Mouse (Mus musculus) heart, embryonic 14.5 days (tissue): Measurements from ENCODE around the gene Snrpd2. TPM values are rescaled to one million over a fixed set of nuclear protein-coding genes. Genes with fewer than 3 reads are reported as not detected.

Source experiments
- ATAC-seq: fragments of 200-750 bp; cut with Nextera tagmentation; 2 replicates; pipeline ENCODE4 v1.8.0; 2017; ENCODE audit warnings: low read depth, moderate TSS enrichment; ENCODE audit not compliant: insufficient number of reproducible peaks, insufficient read depth, low FRiP score
- H3K27ac ChIP-seq, 2 experiments: fragments of 200-500 bp in 1 of 2; fragments of 300-500 bp in 1 of 2; sonication (generic) in 1 of 2; replicated peaks in 1 of 2; 2 replicates each; pipeline ENCODE4 v1.5.1; 2012 to 2014; ENCODE audit warnings: low read depth in 2 of 2, low read length in 2 of 2, control low read depth in 1 of 2, mild to moderate bottlenecking in 1 of 2, mixed read lengths in 1 of 2; ENCODE audit not compliant: control insufficient read depth in 1 of 2, insufficient read depth in 1 of 2
- H3K27me3 ChIP-seq: fragments of 300-500 bp; sonication (generic); 2 replicates; pipeline ENCODE4 v1.6.1; 2014; ENCODE audit warnings: mild to moderate bottlenecking, low read length, control low read depth; ENCODE audit not compliant: control insufficient read depth, insufficient read depth
- H3K36me3 ChIP-seq: fragments of 300-500 bp; sonication (generic); 2 replicates; pipeline ENCODE4 v1.6.1; 2014; ENCODE audit warnings: mild to moderate bottlenecking, control low read depth, low read length, mixed read lengths; ENCODE audit not compliant: control insufficient read depth, insufficient read depth
- H3K4me1 ChIP-seq, 2 experiments: fragments of 200-500 bp in 1 of 2; fragments of 300-500 bp in 1 of 2; sonication (generic) in 1 of 2; 2 replicates each; pipeline ENCODE4 v1.6.1; 2012 to 2014; ENCODE audit warnings: low read length in 2 of 2, control low read depth in 1 of 2, mixed read lengths in 1 of 2; ENCODE audit not compliant: control insufficient read depth in 2 of 2, insufficient read depth in 2 of 2
- H3K4me2 ChIP-seq: fragments of 300-500 bp; sonication (generic); 2 replicates; pipeline ENCODE4 v1.6.1; 2014; ENCODE audit warnings: mild to moderate bottlenecking, low read length
- H3K4me3 ChIP-seq, 2 experiments: fragments of 200-500 bp in 1 of 2; fragments of 300-500 bp in 1 of 2; sonication (generic) in 1 of 2; 2 replicates each; pipeline ENCODE4 v1.5.1; 2012 to 2014; ENCODE audit warnings: low read length in 2 of 2, mild to moderate bottlenecking in 2 of 2, control low read depth in 1 of 2, low read depth in 1 of 2, moderate library complexity in 1 of 2; ENCODE audit not compliant: control insufficient read depth in 1 of 2, insufficient read depth in 1 of 2
- H3K9ac ChIP-seq: fragments of 300-500 bp; sonication (generic); 2 replicates; pipeline ENCODE4 v1.6.1; 2014; ENCODE audit warnings: mild to moderate bottlenecking, low read length
- H3K9me3 ChIP-seq: fragments of 300-500 bp; sonication (generic); 2 replicates; pipeline ENCODE4 v1.6.1; 2016; ENCODE audit warnings: low read length, control low read depth; ENCODE audit not compliant: control insufficient read depth
- WGBS: fragments of 180-500 bp; shearing (Covaris S2); extraction: QIAGEN DNeasy Blood & Tissue Kit; methylation state at CpG from one replicate; pipeline ENCODE4 v1.1.7; 2014; 5-methylcytosine and 5-hydroxymethylcytosine counted together
- polyA plus RNA-seq: library from polyadenylated mRNA; unstranded; fragments of >200 nt; fragmentation: Nextera tagmentation; extraction: Ambion mirVana; gene quantifications from 2 replicates; pipeline ENCODE4 v1.2.1, GENCODE M21; 2014

Gene Snrpd2
- polyA plus RNA-seq, 1 experiment from 2014 or later, result 111 TPM

- H3K9ac ChIP-seq, result no peak overlapping the region
- H3K4me2 ChIP-seq, result no peak overlapping the region
- peaks cover 8 to 18% of the 10 kb centered on the region in 2 experiments; a peak in 3 of 4 replicates for H3K4me1 ChIP-seq
- peaks cover 8% of the 10 kb centered on the region; the same call in 1 of the 2 replicates for H3K9me3 ChIP-seq
- no peaks in the 10 kb centered on the region for H3K27me3 ChIP-seq
- H3K27ac ChIP-seq, result no peak overlapping the region
- H3K36me3 ChIP-seq, result no peaks in the 10 kb centered on the region
- 0 out of 4 replicates have a peak overlapping the region, but pooled peaks of 1 of the 2 experiments have one; percentile 75 for H3K4me3 ChIP-seq
- no peak for ATAC-seq
- 92% methylated on average over 8 of the region's 8 CpGs for WGBS
These were observed 30.4 kb upstream of the Snrpd2 start for GRCm38 (mm10) chr7:19119083-19119482.

GRCm38 (mm10) chr7:19119631-19120429 lies 29.7 kb upstream of the Snrpd2 start, which contains the start of gene Fbxo46:
TSS of gene Fbxo46 (plus strand) at chr7:19119859.
- H3K27me3 ChIP-seq, result no peaks in the 10 kb centered on the region
- H3K4me3 ChIP-seq, result peak within 1 kb of the TSS; percentile 75 to 84
- H3K36me3 ChIP-seq, result no peaks in the 10 kb centered on the region
- peak within 1 kb of the TSS; percentile 86 for H3K9ac ChIP-seq
- 2% methylated on average over 34 of the region's 34 CpGs for WGBS
- H3K4me1 ChIP-seq, result peaks cover 8 to 18% of the 10 kb centered on the region in 2 experiments; a peak in 3 of 4 replicates
- H3K27ac ChIP-seq, result peak within 1 kb of the TSS in 1 of 2 experiments; percentile 21; a peak in 2 of 4 replicates
- peak; percentile 93 for ATAC-seq
- H3K4me2 ChIP-seq, result peak within 1 kb of the TSS; percentile 90
- H3K9me3 ChIP-seq, result peaks cover 8% of the 10 kb centered on the region; the same call in 1 of the 2 replicates

- 0 out of 2 replicates have a peak, but pooled peaks cover 2% of the 10 kb centered on the region for H3K36me3 ChIP-seq
- no peaks in the 10 kb centered on the region for H3K27me3 ChIP-seq
- peaks cover 8% of the 10 kb centered on the region; the same call in 1 of the 2 replicates for H3K9me3 ChIP-seq
- no peak overlapping the region for H3K9ac ChIP-seq
- peaks cover 8 to 18% of the 10 kb centered on the region in 2 experiments; a peak in 3 of 4 replicates for H3K4me1 ChIP-seq
- H3K4me2 ChIP-seq, result no peak overlapping the region
- ATAC-seq, result no peak
- H3K4me3 ChIP-seq, result no peak overlapping the region
- H3K27ac ChIP-seq, result no peak overlapping the region
- WGBS, result 87% methylated on average over 4 of the region's 4 CpGs
These were observed 27.8 kb upstream of the Snrpd2 start for GRCm38 (mm10) chr7:19121686-19122085.

GRCm38 (mm10) chr7:19124713-19125112 lies 24.8 kb upstream of the Snrpd2 start:
- no peak overlapping the region for H3K9ac ChIP-seq

GRCm38 (mm10) chr7:19127744-19128143 lies 21.8 kb upstream of the Snrpd2 start:
- peaks cover 4 to 15% of the 10 kb centered on the region in 2 experiments; a peak in 3 of 4 replicates for H3K4me1 ChIP-seq
- H3K27ac ChIP-seq, result no peak overlapping the region
- H3K36me3 ChIP-seq, result peaks cover 22% of the 10 kb centered on the region; the same call in 1 of the 2 replicates
- no peaks in the 10 kb centered on the region for H3K9me3 ChIP-seq
- H3K4me2 ChIP-seq, result no peak overlapping the region
- 86% methylated on average over 5 of the region's 5 CpGs for WGBS
- H3K27me3 ChIP-seq, result no peaks in the 10 kb centered on the region
- no peak for ATAC-seq
- H3K9ac ChIP-seq, result no peak overlapping the region
- H3K4me3 ChIP-seq, result no peak overlapping the region

More at GRCm38 (mm10) chr7:19124713-19125112, 24.8 kb upstream of the Snrpd2 start:
- Histone ChIP-seq H3K4me2 (no peak overlapping the region), H3K4me1 (peaks cover 0 to 10% of the 10 kb centered on the region in 2 experiments; a peak in 1 of 4 replicates), H3K9me3 (no peaks in the 10 kb centered on the region), H3K36me3 (peaks cover 22% of the 10 kb centered on the region; the same call in 1 of the 2 replicates), H3K27me3 (no peaks in the 10 kb centered on the region), H3K27ac (no peak overlapping the region), H3K4me3 (no peak overlapping the region)
- ATAC-seq, result no peak
- 84% methylated on average over 6 of the region's 6 CpGs for WGBS

- Histone ChIP-seq H3K4me1 (peaks cover 4 to 16% of the 10 kb centered on the region in 2 experiments; a peak in 3 of 4 replicates), H3K27ac (no peak overlapping the region), H3K36me3 (peaks cover 22% of the 10 kb centered on the region; the same call in 1 of the 2 replicates), H3K27me3 (no peaks in the 10 kb centered on the region), H3K4me3 (no peak overlapping the region), H3K9me3 (no peaks in the 10 kb centered on the region), H3K9ac (no peak overlapping the region), H3K4me2 (no peak overlapping the region)
- WGBS, result 97% methylated on average over 5 of the region's 5 CpGs
- no peak for ATAC-seq
These were observed 20.1 kb upstream of the Snrpd2 start for GRCm38 (mm10) chr7:19129396-19129795.

- H3K4me1 ChIP-seq, result peaks cover 4 to 16% of the 10 kb centered on the region in 2 experiments; a peak in 3 of 4 replicates
- H3K27ac ChIP-seq, result peak overlapping the region; percentile 92
- H3K4me2 ChIP-seq, result peak overlapping the region; percentile 65
- no peaks in the 10 kb centered on the region for H3K9me3 ChIP-seq
- no peaks in the 10 kb centered on the region for H3K27me3 ChIP-seq
- H3K9ac ChIP-seq, result peak overlapping the region; percentile 71
- WGBS, result 21% methylated on average over 4 of the region's 4 CpGs
- no peak for ATAC-seq
- peak overlapping the region; percentile 27 to 35; a peak in 3 of 4 replicates for H3K4me3 ChIP-seq
- peaks cover 29% of the 10 kb centered on the region for H3K36me3 ChIP-seq
These were observed 18.9 kb upstream of the Snrpd2 start for GRCm38 (mm10) chr7:19130657-19131056.
